In the genomic region with DNA sequence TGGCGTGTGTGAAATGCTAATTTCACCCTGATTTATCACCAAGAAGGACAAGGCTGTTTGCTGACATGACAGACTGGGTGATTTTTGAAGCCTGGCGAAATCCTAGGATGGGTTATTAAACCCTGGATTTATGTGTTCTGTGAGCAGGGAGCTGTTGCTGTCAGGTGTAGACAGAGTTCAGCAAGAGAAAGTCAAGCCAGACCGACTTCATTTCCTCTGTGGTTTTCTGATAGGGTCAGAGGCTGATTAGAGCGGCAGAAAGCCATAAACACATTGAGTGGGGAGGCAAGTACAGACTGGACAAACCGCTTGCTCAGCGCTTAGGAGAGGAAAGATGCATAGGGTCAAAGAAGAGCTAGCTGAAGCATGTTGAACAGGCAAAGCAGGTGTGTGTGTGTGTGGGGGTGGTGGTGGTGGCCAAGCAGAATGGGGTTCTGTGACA, we compare ENCODE assay signal across 14 mouse cellular contexts.
DNase-seq lines count a peak whose midpoint lies in the region; ATAC-seq lines count a peak whose summit lies in the region.
"Had no signal": no experiment of that assay in that cellular context is flagged by ENCODE, and none has a peak within 500 bp of the region (broad histone marks: within the 10 kb centered on the region; RNA-seq: fewer than 3 reads in every experiment).

No protein-coding gene starts in this region.

- H3K4me1 ChIP-seq in kidney, embryonic 15.5 days: peaks cover 45% of the 10 kb centered on the region

- peak; percentile 81 for ATAC-seq in kidney, embryonic 15.5 days (replicated peaks; ENCODE audit: low FRiP score)

- 13% methylated on average over 6 of the region's 6 CpGs for WGBS in kidney, embryonic 15.5 days

- H3K27me3 ChIP-seq in kidney, embryonic 15.5 days: no peaks in the 10 kb centered on the region; the same call in 1 of the 2 replicates

- no peak overlapping the region for H3K4me3 ChIP-seq in kidney, embryonic 15.5 days (replicated peaks)
- H3K4me3 ChIP-seq: limb, embryonic 12.5 days had no signal

- peak; percentile 32 for DNase-seq in embryo, embryonic 10.5 days (ENCODE audit: low spot score)
- DNase-seq in embryo, embryonic 9.5 days (ENCODE audit: extremely low spot score): no peak
- DNase-seq in kidney, adult 11 months: no peak
- DNase-seq in 416B (ENCODE audit: low read depth): peak; percentile 19
- peak; percentile 33 for DNase-seq in kidney, postnatal 10 days
- DNase-seq in left cerebral cortex, adult 11 months (ENCODE audit: low spot score): no peak
- DNase-seq in lung, postnatal 36 days: no peak
- DNase-seq: cerebellum, adult 2 months; heart, adult 11 months; heart, postnatal 10 days; right cerebral cortex, postnatal 14 days had no signal

- H3K9ac ChIP-seq in kidney, embryonic 15.5 days: no peak overlapping the region
- H3K9ac ChIP-seq: limb, embryonic 12.5 days had no signal

- peak overlapping the region; percentile 76 for H3K27ac ChIP-seq in kidney, embryonic 15.5 days
- H3K27ac ChIP-seq: limb, embryonic 12.5 days; macrophage had no signal

- no peak overlapping the region for H3K4me2 ChIP-seq in kidney, embryonic 15.5 days
- H3K4me2 ChIP-seq: limb, embryonic 12.5 days had no signal

- no peaks in the 10 kb centered on the region for H3K9me3 ChIP-seq in kidney, embryonic 15.5 days (replicated peaks)
- H3K9me3 ChIP-seq: limb, embryonic 12.5 days had no signal

- no peaks in the 10 kb centered on the region for H3K36me3 ChIP-seq in kidney, embryonic 15.5 days
- H3K36me3 ChIP-seq: limb, embryonic 12.5 days had no signal

Comparison
In these comparisons a context has a peak if more than half of its experiments do, and no peak if none do; other contexts are left out.
1. DNase-seq: peak in embryo, embryonic 10.5 days (single experiment), 416B (single experiment) and kidney, postnatal 10 days (single experiment); none in embryo, embryonic 9.5 days (single experiment), kidney, adult 11 months (single experiment), left cerebral cortex, adult 11 months (single experiment) and lung, postnatal 36 days (single experiment).